Mouse (Mus musculus) limb, embryonic 12.5 days (tissue): ENCODE measurements at regions not wholly inside any gene's neighbourhood (a gene's known extent, or its start where the extent isn't known, plus 50 kb on each side); places are given as distances from the start of the nearest gene placed in this dataset.

Source experiments
- ATAC-seq: fragments of 200-750 bp; cut with Nextera tagmentation; 2 replicates; pipeline ENCODE4 v1.8.0; 2017; ENCODE audit warnings: low read depth, moderate TSS enrichment; ENCODE audit not compliant: insufficient number of reproducible peaks, insufficient read depth, low FRiP score, low TSS enrichment
- H3K27ac ChIP-seq: fragments of 300-500 bp; sonication (generic); 2 replicates; pipeline ENCODE4 v1.5.1; 2016; ENCODE audit warnings: mild to moderate bottlenecking, moderate library complexity
- H3K27me3 ChIP-seq: fragments of 300-500 bp; sonication (generic); 2 replicates; pipeline ENCODE4 v1.6.1; 2016; ENCODE audit warnings: mild to moderate bottlenecking, moderate library complexity
- H3K36me3 ChIP-seq: fragments of 300-500 bp; sonication (generic); 2 replicates; pipeline ENCODE4 v1.6.1; 2016; ENCODE audit warnings: mild to moderate bottlenecking, moderate library complexity
- H3K4me1 ChIP-seq: fragments of 300-500 bp; sonication (generic); replicated peaks from 2 replicates; pipeline ENCODE4 v1.6.1; 2016
- H3K4me2 ChIP-seq: fragments of 300-500 bp; sonication (generic); 2 replicates; pipeline ENCODE4 v1.6.1; 2016; ENCODE audit warnings: mild to moderate bottlenecking, moderate library complexity
- H3K4me3 ChIP-seq: fragments of 300-500 bp; sonication (generic); replicated peaks from 2 replicates; pipeline ENCODE4 v1.5.1; 2016; ENCODE audit warnings: mild to moderate bottlenecking
- H3K9ac ChIP-seq: fragments of 300-500 bp; sonication (generic); replicated peaks from 2 replicates; pipeline ENCODE4 v1.6.1; 2016; ENCODE audit warnings: mild to moderate bottlenecking, moderate library complexity
- H3K9me3 ChIP-seq: fragments of 300-500 bp; sonication (generic); 2 replicates; pipeline ENCODE4 v1.6.1; 2016; ENCODE audit warnings: mild to moderate bottlenecking, moderate library complexity
- WGBS: fragments of 180-500 bp; shearing (Covaris S2); methylation state at CpG from one replicate; pipeline ENCODE4 v1.1.7; 2016; 5-methylcytosine and 5-hydroxymethylcytosine counted together

- H3K9me3 ChIP-seq, result no peaks in the 10 kb centered on the region
- H3K4me1 ChIP-seq, result peaks cover 10% of the 10 kb centered on the region
- H3K36me3 ChIP-seq, result no peaks in the 10 kb centered on the region
- no peaks in the 10 kb centered on the region for H3K27me3 ChIP-seq
- H3K27ac ChIP-seq, result no peak overlapping the region
- no peak overlapping the region for H3K4me2 ChIP-seq
- WGBS, result 35% methylated on average over 8 of the region's 8 CpGs
- H3K4me3 ChIP-seq, result no peak overlapping the region
- ATAC-seq, result no peak
- H3K9ac ChIP-seq, result no peak overlapping the region
Observed at GRCm38 (mm10) chr7:137593570-137593969, 156.2 kb downstream of the Glrx3 start.

- Histone ChIP-seq H3K4me2 (no peak overlapping the region), H3K27ac (no peak overlapping the region), H3K4me3 (no peak overlapping the region), H3K27me3 (no peaks in the 10 kb centered on the region), H3K9ac (no peak overlapping the region), H3K9me3 (no peaks in the 10 kb centered on the region), H3K36me3 (no peaks in the 10 kb centered on the region), H3K4me1 (peaks cover 7% of the 10 kb centered on the region)
- 71% methylated on average over 4 of the region's 4 CpGs for WGBS
- ATAC-seq, result no peak
Observed at GRCm38 (mm10) chr7:137595567-137595966, 158.2 kb downstream of the Glrx3 start.

- Histone ChIP-seq H3K9ac (no peak overlapping the region), H3K4me2 (no peak overlapping the region), H3K9me3 (no peaks in the 10 kb centered on the region), H3K4me3 (no peak overlapping the region), H3K36me3 (no peaks in the 10 kb centered on the region), H3K4me1 (peaks cover 7% of the 10 kb centered on the region), H3K27ac (no peak overlapping the region), H3K27me3 (peaks cover 4% of the 10 kb centered on the region; the same call in 1 of the 2 replicates)
- 47% methylated on average over 7 of the region's 7 CpGs for WGBS
- no peak for ATAC-seq
Observed at GRCm38 (mm10) chr7:137596161-137596560, 158.7 kb downstream of the Glrx3 start.

GRCm38 (mm10) chr7:137603039-137603438 lies 165.6 kb downstream of the Glrx3 start:
- Histone ChIP-seq H3K36me3 (no peaks in the 10 kb centered on the region), H3K27me3 (peaks cover 17% of the 10 kb centered on the region), H3K4me2 (no peak overlapping the region), H3K4me1 (no peaks in the 10 kb centered on the region), H3K9me3 (no peaks in the 10 kb centered on the region), H3K27ac (no peak overlapping the region), H3K4me3 (no peak overlapping the region), H3K9ac (no peak overlapping the region)
- no peak for ATAC-seq
- WGBS, result 7% methylated on average over 8 of the region's 8 CpGs

- no peak overlapping the region for H3K9ac ChIP-seq
- WGBS, result 73% methylated on average over 6 of the region's 6 CpGs
- H3K4me3 ChIP-seq, result no peak overlapping the region
- H3K27ac ChIP-seq, result no peak overlapping the region
- no peaks in the 10 kb centered on the region for H3K27me3 ChIP-seq
- H3K9me3 ChIP-seq, result no peaks in the 10 kb centered on the region
- no peak for ATAC-seq
- H3K4me1 ChIP-seq, result no peaks in the 10 kb centered on the region
- H3K36me3 ChIP-seq, result no peaks in the 10 kb centered on the region
- no peak overlapping the region for H3K4me2 ChIP-seq
Observed at GRCm38 (mm10) chr7:137609752-137610151, 172.3 kb downstream of the Glrx3 start.

- no peak for ATAC-seq
- Histone ChIP-seq H3K4me1 (no peaks in the 10 kb centered on the region), H3K9me3 (no peaks in the 10 kb centered on the region), H3K4me3 (no peak overlapping the region), H3K36me3 (no peaks in the 10 kb centered on the region), H3K27me3 (no peaks in the 10 kb centered on the region), H3K9ac (no peak overlapping the region), H3K4me2 (no peak overlapping the region), H3K27ac (no peak overlapping the region)
- 71% methylated on average over 6 of the region's 6 CpGs for WGBS
Observed at GRCm38 (mm10) chr7:137611363-137611762, 173.9 kb downstream of the Glrx3 start.

GRCm38 (mm10) chr7:137611891-137612522 lies 174.6 kb downstream of the Glrx3 start:
- no peak overlapping the region for H3K9ac ChIP-seq
- H3K4me3 ChIP-seq, result no peak overlapping the region
- H3K27me3 ChIP-seq, result no peaks in the 10 kb centered on the region
- H3K4me2 ChIP-seq, result no peak overlapping the region
- H3K4me1 ChIP-seq, result no peaks in the 10 kb centered on the region
- H3K36me3 ChIP-seq, result no peaks in the 10 kb centered on the region
- H3K27ac ChIP-seq, result no peak overlapping the region
- ATAC-seq, result no peak
- WGBS, result 87% methylated on average over 7 of the region's 7 CpGs
- H3K9me3 ChIP-seq, result no peaks in the 10 kb centered on the region

GRCm38 (mm10) chr7:137618406-137619133 lies 181.2 kb downstream of the Glrx3 start:
- Histone ChIP-seq H3K27ac (0 out of 2 replicates have a peak overlapping the region, but pooled peaks have one; percentile 50), H3K36me3 (no peaks in the 10 kb centered on the region), H3K9me3 (no peaks in the 10 kb centered on the region), H3K27me3 (0 out of 2 replicates have a peak, but pooled peaks cover 9% of the 10 kb centered on the region), H3K4me2 (no peak overlapping the region), H3K4me3 (no peak overlapping the region), H3K4me1 (peaks cover 22% of the 10 kb centered on the region), H3K9ac (no peak overlapping the region)
- ATAC-seq, result no peak
- 63% methylated on average over 5 of the region's 5 CpGs for WGBS

- ATAC-seq, result no peak
Observed at GRCm38 (mm10) chr7:137619286-137619789, 181.9 kb downstream of the Glrx3 start.

GRCm38 (mm10) chr7:137628266-137628665 lies 190.9 kb downstream of the Glrx3 start:
- Histone ChIP-seq H3K9me3 (no peaks in the 10 kb centered on the region), H3K4me2 (no peak overlapping the region), H3K27ac (no peak overlapping the region), H3K4me3 (no peak overlapping the region), H3K4me1 (no peaks in the 10 kb centered on the region), H3K36me3 (no peaks in the 10 kb centered on the region), H3K27me3 (no peaks in the 10 kb centered on the region), H3K9ac (no peak overlapping the region)
- no peak for ATAC-seq
- 89% methylated on average over 3 of the region's 3 CpGs for WGBS

More at GRCm38 (mm10) chr7:137619286-137619789, 181.9 kb downstream of the Glrx3 start:
- no peak overlapping the region for H3K4me3 ChIP-seq
- H3K9ac ChIP-seq, result no peak overlapping the region
- no peaks in the 10 kb centered on the region for H3K36me3 ChIP-seq
- 0 out of 2 replicates have a peak, but pooled peaks cover 9% of the 10 kb centered on the region for H3K27me3 ChIP-seq
- no peak overlapping the region for H3K4me2 ChIP-seq
- no peaks in the 10 kb centered on the region for H3K9me3 ChIP-seq
- peaks cover 22% of the 10 kb centered on the region for H3K4me1 ChIP-seq
- WGBS, result 29% methylated on average over 6 of the region's 6 CpGs
- peak overlapping the region; percentile 12; the same call in 1 of the 2 replicates for H3K27ac ChIP-seq

- Histone ChIP-seq H3K4me2 (no peak overlapping the region), H3K9me3 (no peaks in the 10 kb centered on the region), H3K27ac (no peak overlapping the region), H3K27me3 (no peaks in the 10 kb centered on the region), H3K9ac (no peak overlapping the region), H3K4me1 (no peaks in the 10 kb centered on the region), H3K36me3 (no peaks in the 10 kb centered on the region), H3K4me3 (no peak overlapping the region)
- no peak for ATAC-seq
- 87% methylated on average over 5 of the region's 5 CpGs for WGBS
Observed at GRCm38 (mm10) chr7:137629540-137629939, 192.1 kb downstream of the Glrx3 start.
